Comparison of ENCODE assay signal across 19 mouse cellular contexts in the genomic region with DNA sequence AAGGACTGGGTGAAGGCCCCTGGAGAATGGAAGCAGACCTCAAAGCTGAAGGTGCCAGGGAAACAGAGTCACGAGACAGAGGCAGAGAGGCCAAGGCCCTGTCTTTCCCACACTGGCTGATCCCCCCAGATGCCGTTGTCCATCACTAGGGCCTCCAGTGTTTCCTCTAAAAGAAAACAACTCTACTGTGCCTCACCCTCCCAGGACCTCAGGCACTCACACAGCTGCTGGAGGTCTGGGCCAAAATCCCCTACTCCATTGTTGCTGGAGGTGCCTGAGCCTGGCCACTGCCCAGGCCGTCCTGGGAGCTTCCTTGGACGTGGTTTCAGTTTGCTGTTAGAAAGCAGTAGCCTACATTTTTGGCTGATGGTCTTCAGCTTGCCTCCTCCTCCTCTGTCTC.
"Had no signal": no experiment of that assay in that cellular context is flagged by ENCODE, and none has a peak within 500 bp of the region (broad histone marks: within the 10 kb centered on the region; RNA-seq: fewer than 3 reads in every experiment).

No protein-coding gene starts in this region.

- DNase-seq: kidney, adult 2 months; kidney, postnatal 25 days; layer of hippocampus, adult 9-11 months; liver; lung, adult 2 months; lung, postnatal 36 days; right cerebral cortex, postnatal 14 days; right cerebral cortex, postnatal 4 days; thymus, postnatal 25 days had no signal

- H3K27ac ChIP-seq: kidney, postnatal 0 days; layer of hippocampus, adult 2 months; limb, embryonic 10.5 days; limb, embryonic 13.5 days; liver, embryonic 12.5 days; liver, embryonic 15.5 days; midbrain, embryonic 10.5 days; midbrain, embryonic 13.5 days had no signal

- H3K27me3 ChIP-seq: limb, embryonic 13.5 days; liver, embryonic 12.5 days; liver, embryonic 15.5 days; megakaryocyte, embryonic 14.5 days; midbrain, embryonic 13.5 days had no signal

- H3K9ac ChIP-seq: limb, embryonic 13.5 days; liver, embryonic 12.5 days; liver, embryonic 15.5 days; midbrain, embryonic 13.5 days had no signal

- H3K36me3 ChIP-seq: limb, embryonic 10.5 days; limb, embryonic 13.5 days; liver, embryonic 12.5 days; liver, embryonic 15.5 days; midbrain, embryonic 10.5 days; midbrain, embryonic 13.5 days had no signal

- H3K9me3 ChIP-seq: limb, embryonic 10.5 days; limb, embryonic 13.5 days; liver, embryonic 12.5 days; liver, embryonic 15.5 days; megakaryocyte, embryonic 14.5 days; midbrain, embryonic 10.5 days; midbrain, embryonic 13.5 days had no signal

- H3K4me2 ChIP-seq: limb, embryonic 13.5 days; liver, embryonic 12.5 days; liver, embryonic 15.5 days; midbrain, embryonic 13.5 days had no signal

- H3K4me3 ChIP-seq: layer of hippocampus, adult 2 months; limb, embryonic 10.5 days; limb, embryonic 13.5 days; liver, embryonic 12.5 days; liver, embryonic 15.5 days; megakaryocyte, embryonic 14.5 days; midbrain, embryonic 10.5 days; midbrain, embryonic 13.5 days had no signal

- ATAC-seq: liver, embryonic 12.5 days; midbrain, embryonic 13.5 days; midbrain, embryonic 16.5 days had no signal
